Mouse (Mus musculus) heart, adult 18-20 months (tissue): ENCODE measurements at regions not wholly inside any gene's neighbourhood (a gene's known extent, or its start where the extent isn't known, plus 50 kb on each side); places are given as distances from the start of the nearest gene placed in this dataset.

ENCODE experiments used
- DNase-seq, 2 experiments: peaks; one replicate each; pipeline ENCODE4 v3.0.0; 2021 to 2022; ENCODE audit warnings: mixed read lengths in 1 of 2
- microRNA-seq, 2 experiments: library from miRNA; unstranded; fragments of <30 nt; microRNA quantifications; one replicate each; pipeline ENCODE4 v1.2.0; 2022

DNA sequence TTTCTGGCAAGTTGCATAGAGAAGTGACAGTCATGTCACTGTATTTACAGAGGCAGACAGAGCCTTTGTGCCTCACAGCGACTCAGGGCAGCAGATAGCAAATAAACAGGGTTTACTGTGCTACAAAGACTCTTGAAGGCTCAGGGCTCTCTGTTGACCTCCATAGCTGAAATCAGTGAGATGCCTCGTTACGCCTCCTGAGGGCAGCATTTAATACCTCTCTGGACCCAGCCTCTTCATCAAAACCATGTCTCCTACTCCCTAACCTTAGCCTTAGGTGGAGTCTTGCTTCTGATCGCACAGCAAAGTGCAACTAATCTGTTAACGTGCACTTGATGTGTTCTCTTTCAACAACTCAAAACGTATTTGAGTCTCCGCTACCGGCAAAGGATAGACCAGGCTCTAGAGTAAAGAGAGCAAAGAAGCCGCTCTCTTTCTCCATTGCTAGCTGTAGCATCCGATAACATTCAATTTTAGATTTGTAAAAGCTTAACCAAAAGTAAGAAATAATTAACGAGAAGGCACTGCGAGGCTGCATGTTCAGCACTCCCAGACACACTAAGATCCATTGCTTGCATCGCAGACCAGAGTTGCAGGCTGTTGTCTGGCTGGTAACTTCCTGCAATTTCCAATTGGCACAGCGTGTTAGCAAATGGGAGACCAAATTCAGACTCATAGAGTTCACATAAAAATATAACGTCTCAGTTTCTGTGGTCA is 101.1 kb upstream of the Man2a1 start:
- peak; percentile 21 to 58 for DNase-seq

DNA sequence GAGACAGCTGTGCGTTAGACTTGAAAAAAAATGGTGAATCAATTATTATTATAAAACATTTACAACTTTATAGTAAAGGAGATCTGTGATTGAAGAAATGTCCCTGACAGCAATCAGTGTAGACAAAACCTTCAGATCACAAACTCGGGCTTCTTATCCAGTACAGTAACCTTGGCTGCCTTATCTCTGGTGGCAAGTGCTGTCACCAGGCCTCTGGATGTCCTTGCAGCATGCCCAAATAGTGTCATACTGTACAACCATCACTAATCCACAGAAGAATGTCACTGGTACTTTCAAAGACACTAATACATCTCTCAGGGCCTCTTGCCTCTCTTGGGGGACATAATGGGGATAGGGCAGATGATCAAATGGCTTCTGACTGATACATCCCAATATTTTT is 98.2 kb upstream of the Man2a1 start:
- no peak for DNase-seq

DNA sequence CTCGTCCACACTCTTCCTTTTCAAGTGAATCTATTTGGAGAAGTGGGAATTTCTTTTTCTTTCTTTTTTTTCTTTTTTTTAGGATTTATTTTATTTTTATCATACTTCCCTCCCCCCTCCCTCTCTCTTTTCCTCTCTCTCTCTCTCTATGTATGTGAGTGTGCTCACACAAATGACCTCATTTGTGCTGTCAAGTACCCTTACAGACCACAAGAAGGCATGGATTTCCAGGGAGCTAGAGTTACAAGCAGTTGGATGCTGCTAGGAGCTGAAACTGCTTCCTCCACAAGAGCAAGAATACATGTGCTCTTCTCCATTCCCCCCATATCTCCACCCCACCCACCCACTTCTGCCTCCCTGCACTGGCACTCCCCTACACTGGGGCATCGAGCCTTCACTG is 94.6 kb upstream of the Man2a1 start:
- DNase-seq: no peak

DNA sequence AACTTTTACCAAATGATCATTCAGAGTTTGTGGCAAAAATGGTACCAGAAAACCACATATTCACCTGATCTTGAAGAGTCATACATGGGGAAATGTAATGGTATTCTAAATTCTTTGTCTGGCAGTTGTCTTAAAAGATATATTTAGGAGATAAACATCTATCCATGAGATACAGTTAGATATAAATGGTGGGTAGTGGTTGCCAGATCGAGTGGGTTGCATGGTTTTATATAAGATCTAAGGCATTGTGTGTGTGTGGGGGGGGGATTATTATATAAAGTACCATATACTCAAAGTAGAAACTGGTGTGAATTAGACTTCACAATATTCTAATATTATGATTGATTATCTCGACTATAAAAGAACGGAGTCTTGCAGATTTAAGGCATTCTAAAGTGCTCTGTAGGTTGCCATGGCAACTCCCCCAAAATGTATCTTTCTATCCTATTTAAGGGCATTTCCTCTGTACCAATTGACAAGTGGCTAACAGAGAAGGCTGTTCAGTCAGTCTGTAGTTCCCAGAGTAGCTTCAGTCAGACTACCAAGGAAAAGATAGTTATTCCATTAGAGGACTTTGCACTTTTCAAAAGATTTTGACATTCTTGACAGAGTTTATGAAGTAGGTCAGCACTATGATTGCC is 89.3 kb upstream of the Man2a1 start:
- DNase-seq: no peak

DNA sequence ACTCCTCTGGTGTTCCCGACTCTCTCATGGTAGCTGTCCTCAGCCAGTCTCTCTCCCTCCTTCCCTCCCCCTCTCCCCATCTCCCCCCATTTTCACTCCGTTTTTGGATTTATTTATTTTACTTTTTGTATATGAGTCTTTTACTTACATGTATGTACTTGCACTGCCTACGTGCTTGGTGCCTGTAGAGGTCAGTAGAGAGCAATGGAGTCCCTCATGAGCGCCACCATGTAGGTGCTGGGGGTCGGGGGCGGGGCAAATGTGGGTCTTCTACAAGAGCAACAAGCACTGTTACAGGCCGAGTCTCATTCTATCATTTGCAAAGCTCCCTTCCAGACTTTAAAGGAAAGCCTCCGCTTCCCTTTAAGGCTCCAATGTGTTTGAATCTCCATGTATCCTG is 78.3 kb upstream of the Man2a1 start:
- DNase-seq: no peak

DNA sequence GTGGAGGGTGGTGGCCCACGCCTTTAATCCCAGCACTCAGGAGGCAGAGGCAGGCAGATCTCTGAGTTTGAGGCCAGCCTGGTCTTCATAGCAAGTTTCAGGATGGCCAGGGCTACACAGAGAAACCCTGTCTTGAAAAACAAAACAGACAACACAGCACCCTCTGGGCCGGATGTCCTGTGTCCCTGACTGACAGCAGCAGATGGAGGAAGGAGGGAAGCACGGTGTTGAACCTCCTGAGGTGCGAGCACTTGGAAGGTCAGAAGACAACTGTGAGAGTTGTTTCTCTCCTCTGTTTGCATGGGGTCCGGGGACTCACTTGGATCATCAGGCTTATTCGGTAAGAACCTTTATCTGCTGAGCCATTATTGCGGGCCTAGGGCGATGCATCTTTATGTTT is 76.6 kb upstream of the Man2a1 start:
- DNase-seq: no peak

DNA sequence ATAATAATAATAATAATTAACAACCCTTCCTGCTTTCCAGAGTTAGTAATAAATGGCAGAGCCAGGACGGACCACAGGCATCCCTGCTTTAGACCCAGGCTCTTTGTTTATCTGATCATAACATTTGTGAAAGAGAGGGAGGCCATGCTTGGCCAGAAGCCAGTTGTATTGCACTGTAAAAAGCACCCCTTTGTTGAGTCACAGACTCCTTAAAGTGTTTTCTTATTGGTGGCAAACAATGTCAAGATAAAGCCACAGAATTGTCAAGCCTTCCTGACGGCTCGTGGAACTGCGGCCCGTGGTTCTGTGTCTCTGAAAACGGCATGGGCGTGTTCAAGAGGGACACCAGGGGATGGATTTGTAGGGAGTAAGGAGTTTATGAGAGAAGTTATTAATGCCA is 72.7 kb upstream of the Man2a1 start:
- DNase-seq: no peak

DNA sequence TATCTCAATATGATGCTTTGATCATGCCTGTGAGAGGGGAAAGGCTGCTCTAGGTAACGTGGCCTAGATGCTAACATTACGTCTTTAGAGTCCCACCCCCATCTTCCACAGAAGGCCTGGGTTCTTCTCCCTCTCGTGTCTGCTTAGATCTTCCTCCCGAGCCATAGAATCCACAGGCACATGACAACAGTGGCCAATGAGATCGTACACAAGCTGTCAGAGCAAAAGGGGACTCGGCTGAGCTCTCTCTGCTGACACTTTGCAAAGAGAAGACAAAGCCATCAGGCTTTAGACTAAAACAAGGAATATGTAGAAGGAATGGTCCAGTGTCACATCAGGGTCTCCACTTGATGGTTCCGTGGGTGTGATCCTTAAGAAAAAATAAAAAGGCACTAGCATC is 72.1 kb upstream of the Man2a1 start:
- no peak for DNase-seq

DNA sequence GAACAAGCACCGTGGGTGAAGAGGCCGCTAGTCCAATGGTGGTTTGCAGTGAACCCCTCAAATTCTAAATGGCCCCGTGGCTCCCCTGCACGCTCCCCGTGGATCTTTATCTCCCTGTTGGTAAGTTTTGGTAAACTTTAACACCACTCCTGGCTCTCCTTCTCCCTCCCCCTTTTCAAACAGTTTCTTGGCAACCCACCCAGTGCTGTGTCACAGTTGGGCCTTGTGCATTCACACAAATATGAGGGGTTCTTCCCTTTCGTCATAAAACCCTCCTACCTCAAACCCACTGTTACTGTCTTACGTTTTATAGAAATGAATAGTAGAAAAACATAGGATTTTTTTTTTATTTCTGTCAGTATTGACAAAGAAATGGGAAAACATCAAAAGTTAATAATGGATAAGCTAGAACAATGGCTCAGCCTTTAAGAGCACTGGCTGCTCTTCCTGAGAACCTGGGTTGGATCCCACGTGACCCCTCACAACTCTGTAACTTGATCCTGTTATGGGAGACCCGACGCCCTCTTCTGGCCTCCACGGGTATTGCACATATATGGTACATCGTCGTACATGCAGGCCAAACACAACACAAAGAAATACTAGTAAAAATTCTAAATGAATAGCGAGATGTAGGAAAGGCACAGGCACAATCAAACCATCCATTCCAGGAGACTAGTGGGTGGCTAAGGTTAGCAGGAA is 71.1 kb upstream of the Man2a1 start:
- DNase-seq: no peak

DNA sequence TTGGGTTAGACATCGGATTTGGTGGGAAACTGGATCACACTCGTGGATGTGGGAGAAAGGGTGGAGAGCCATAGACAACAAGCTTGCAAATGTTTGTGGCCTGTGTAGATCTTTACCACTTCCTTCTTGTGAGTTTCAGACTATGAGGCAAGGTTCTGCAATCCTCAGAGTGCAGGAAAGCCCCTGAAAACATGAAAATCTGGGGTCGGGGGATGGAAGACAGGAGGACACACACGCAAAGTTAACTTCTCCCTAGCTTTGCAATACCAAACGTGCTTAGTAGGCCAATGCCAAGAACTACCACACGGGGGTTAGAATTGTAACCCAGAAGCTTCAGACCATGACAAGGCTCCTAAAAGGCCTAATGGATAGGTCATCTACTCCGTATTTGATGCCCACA is 69.4 kb upstream of the Man2a1 start:
- DNase-seq: no peak

DNA sequence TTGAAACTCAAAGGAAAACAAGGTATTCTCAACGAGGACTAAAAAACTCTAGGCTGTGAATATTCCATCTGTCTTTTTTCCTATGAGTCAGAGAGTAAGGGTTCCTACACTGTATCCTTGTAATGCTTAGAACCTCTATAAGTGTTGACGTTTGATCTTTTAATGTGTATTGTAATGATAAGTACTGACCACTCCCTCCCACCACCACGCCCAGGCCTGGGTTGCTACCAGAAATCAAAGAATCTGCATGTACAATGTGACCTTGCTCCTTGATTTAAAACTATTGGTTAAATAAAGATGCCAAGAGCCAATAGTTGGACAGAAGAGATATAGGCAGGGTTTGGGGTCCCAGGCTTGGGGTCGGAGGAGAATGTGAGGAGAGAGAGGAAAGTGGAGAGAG is 66.2 kb upstream of the Man2a1 start:
- DNase-seq: no peak

DNA sequence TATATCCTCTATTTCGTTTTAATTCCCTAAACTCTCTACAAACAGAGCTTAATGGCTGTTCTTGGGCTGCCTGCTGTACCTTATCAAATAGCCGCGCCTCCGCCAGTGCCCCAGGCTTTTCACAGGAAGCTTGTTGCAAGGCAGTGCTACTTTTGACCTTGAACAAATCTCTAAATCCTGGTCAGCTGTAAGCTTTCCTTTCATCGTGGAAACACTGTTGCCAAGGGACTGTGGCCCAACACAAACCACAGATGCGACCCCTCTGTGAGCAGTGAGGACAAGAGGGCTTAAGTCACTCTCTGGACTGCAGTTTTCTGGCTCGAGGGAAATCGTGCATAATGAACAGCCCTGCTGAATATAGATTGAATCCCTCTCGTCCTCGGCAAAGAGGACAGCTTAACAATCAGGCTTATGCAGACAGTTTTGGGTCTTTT is 62.0 kb upstream of the Man2a1 start:
- peak; percentile 11 to 12 for DNase-seq

DNA sequence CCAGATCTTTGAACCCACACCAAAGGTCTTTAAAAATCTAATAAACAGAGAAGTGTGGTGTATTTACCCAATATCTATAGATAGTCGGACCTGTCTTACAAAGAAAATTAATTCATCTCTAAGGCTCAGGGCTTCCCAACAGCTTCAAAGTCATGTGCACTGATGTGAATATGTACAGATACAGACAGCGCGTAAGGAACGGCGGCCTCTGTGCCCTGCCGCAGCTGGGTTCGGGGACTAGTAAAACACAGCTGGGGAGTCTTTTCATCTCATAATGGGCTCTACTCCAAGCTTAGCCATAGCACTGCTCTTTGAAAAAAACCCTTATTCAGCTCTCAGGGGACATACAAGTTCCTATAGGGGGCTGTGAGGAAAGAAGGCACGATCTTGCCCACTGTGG is 60.1 kb upstream of the Man2a1 start:
- DNase-seq: no peak

DNA sequence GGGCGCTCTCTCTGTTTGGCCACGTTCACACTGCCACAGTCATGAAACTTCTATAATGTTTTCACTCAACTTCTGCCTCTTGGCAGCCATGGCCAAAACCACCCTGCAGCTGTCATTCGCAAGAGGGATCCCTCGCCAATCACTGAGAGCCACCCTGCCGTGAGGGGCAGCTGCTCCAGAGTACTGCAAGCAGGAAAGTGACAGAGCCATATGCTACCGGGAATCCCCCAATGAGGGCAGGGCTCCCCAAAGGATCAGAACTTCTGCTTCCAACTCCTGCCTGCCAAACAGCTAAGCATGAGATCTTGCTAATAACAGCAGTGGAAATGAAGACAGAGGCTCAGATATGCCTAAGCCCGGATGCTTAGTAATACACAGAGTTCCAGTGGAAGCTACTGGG is 52.0 kb upstream of the Man2a1 start:
- DNase-seq: no peak

DNA sequence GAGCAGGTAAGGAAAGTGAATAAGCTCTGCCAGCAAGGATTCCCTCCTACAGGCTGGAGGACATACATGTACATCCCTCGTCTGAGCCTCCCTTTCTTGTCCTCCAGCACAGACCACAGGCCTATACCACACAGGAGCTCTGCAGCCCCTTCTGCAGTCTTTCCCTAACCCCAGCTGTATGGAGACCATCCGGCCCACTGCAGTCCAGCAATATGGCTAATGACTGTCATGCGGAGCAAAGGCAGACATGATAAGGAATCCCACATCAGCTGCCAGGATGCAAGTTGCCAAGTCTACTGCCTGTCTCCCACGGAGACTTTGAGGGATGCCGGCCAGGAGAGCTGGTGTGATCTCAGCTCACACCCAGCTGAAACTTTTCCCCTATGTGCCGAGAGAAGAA is 50.5 kb upstream of the Man2a1 start:
- DNase-seq: no peak

Small RNA genes lying in the stretch of these regions (microRNA-seq; reads per million reads assigned to microRNA genes)
- 0 reads per million in 2 experiments for gene Mir6420
